Mouse (Mus musculus) heart, embryonic 11.5 days (tissue): ENCODE data around the gene Wnt2b. TPM values are rescaled to one million over a fixed set of nuclear protein-coding genes. Genes with fewer than 3 reads are reported as not detected.

ENCODE experiments used
- ATAC-seq: fragments of 200-750 bp; cut with Nextera tagmentation; replicated peaks from 2 replicates; pipeline ENCODE4 v1.8.0; 2017; ENCODE audit warnings: moderate library complexity; ENCODE audit not compliant: insufficient number of reproducible peaks, low FRiP score, low TSS enrichment
- H3K27ac ChIP-seq: fragments of 300-500 bp; sonication (generic); 2 replicates; pipeline ENCODE4 v1.5.1; 2014; ENCODE audit warnings: mild to moderate bottlenecking, low read depth, low read length
- H3K27me3 ChIP-seq: fragments of 300-500 bp; sonication (generic); 2 replicates; pipeline ENCODE4 v1.6.1; 2014; ENCODE audit warnings: mild to moderate bottlenecking, low read length, mixed read lengths; ENCODE audit not compliant: control insufficient read depth, insufficient read depth
- H3K36me3 ChIP-seq: fragments of 300-500 bp; sonication (generic); 2 replicates; pipeline ENCODE4 v1.6.1; 2014; ENCODE audit warnings: mild to moderate bottlenecking, low read length, moderate library complexity, mixed read lengths; ENCODE audit not compliant: control insufficient read depth, insufficient read depth
- H3K4me1 ChIP-seq: fragments of 300-500 bp; sonication (generic); 2 replicates; pipeline ENCODE4 v1.6.1; 2014; ENCODE audit warnings: low read length; ENCODE audit not compliant: control insufficient read depth, insufficient read depth
- H3K4me2 ChIP-seq: fragments of 300-500 bp; sonication (generic); 2 replicates; pipeline ENCODE4 v1.6.1; 2014; ENCODE audit warnings: mild to moderate bottlenecking, moderate library complexity
- H3K4me3 ChIP-seq: fragments of 300-500 bp; sonication (generic); 2 replicates; pipeline ENCODE4 v1.5.1; 2014; ENCODE audit warnings: low read depth, low read length
- H3K9ac ChIP-seq: fragments of 300-500 bp; sonication (generic); 2 replicates; pipeline ENCODE4 v1.6.1; 2014; ENCODE audit warnings: mild to moderate bottlenecking, low read depth, low read length, moderate library complexity
- H3K9me3 ChIP-seq: fragments of 300-500 bp; sonication (generic); replicated peaks from 2 replicates; pipeline ENCODE4 v1.6.1; 2016; ENCODE audit warnings: low read length; ENCODE audit not compliant: control insufficient read depth
- WGBS: fragments of 180-500 bp; shearing (Covaris S2); extraction: QIAGEN DNeasy Blood & Tissue Kit; methylation state at CpG from one replicate; pipeline ENCODE4 v1.1.7; 2014; ENCODE audit not compliant: insufficient replicate concordance; 5-methylcytosine and 5-hydroxymethylcytosine counted together
- polyA plus RNA-seq: library from polyadenylated mRNA; unstranded; fragments of >200 nt; fragmentation: Nextera tagmentation; extraction: Ambion mirVana; gene quantifications from 2 replicates; pipeline ENCODE4 v1.2.1, GENCODE M21; 2014

Gene Wnt2b
- polyA plus RNA-seq, 1 experiment from 2014 or later: 1.7 TPM

DNA sequence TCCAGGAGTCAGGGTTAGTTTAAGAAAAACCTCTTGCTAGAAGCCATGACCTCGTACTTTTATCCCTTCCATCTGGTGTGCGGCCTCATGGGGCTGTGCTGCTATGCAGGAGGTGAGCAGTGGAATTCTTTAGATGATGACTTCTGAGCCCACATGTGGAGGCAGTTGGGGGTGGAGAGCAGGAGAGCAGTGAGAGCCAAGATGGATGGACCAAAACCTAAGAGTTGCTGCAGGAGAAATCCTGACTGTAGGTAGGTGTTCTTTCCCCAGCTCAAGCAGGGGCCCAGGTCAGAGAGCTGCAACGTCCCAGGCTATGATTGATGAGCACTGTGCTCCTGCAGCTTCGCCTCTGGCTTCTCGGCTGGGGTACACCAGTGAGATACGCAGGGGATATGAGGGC is 21.0 kb downstream of the Wnt2b start:
- Histone ChIP-seq H3K27me3 (no peaks in the 10 kb centered on the region), H3K4me3 (no peak overlapping the region), H3K36me3 (peaks cover 4% of the 10 kb centered on the region; the same call in 1 of the 2 replicates), H3K9me3 (no peaks in the 10 kb centered on the region), H3K4me2 (no peak overlapping the region), H3K27ac (no peak overlapping the region), H3K4me1 (peaks cover 40% of the 10 kb centered on the region), H3K9ac (no peak overlapping the region)
- 30% methylated on average over 6 of the region's 6 CpGs for WGBS
- ATAC-seq: no peak; the same call in 1 of the 2 replicates

DNA sequence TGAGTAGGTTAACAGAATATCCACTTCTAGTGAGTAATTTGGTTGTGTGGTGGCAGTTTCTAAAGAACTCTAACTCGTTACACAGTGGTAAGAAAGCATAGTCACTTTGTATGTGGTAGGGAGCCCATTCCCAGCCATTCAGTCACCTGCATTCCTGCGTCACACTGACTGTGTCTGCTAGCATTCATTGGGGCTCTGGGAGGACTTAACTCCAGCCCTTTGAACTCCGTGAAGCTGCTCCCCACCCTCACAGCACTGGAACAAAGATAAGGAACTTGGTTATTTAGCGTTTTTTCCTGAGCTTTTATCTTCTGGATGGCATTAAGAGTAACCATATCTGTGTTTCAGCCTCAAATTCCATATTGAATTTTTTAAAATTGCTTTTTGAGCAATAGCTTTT is 23.4 kb downstream of the Wnt2b start:
- no peaks in the 10 kb centered on the region for H3K9me3 ChIP-seq
- peaks cover 29% of the 10 kb centered on the region for H3K4me1 ChIP-seq
- no peak overlapping the region for H3K4me3 ChIP-seq
- no peaks in the 10 kb centered on the region for H3K27me3 ChIP-seq
- 42% methylated on average over 4 of the region's 4 CpGs for WGBS
- H3K4me2 ChIP-seq: no peak overlapping the region
- no peak for ATAC-seq
- H3K27ac ChIP-seq: no peak overlapping the region
- H3K36me3 ChIP-seq: peaks cover 9% of the 10 kb centered on the region; the same call in 1 of the 2 replicates
- H3K9ac ChIP-seq: no peak overlapping the region

DNA sequence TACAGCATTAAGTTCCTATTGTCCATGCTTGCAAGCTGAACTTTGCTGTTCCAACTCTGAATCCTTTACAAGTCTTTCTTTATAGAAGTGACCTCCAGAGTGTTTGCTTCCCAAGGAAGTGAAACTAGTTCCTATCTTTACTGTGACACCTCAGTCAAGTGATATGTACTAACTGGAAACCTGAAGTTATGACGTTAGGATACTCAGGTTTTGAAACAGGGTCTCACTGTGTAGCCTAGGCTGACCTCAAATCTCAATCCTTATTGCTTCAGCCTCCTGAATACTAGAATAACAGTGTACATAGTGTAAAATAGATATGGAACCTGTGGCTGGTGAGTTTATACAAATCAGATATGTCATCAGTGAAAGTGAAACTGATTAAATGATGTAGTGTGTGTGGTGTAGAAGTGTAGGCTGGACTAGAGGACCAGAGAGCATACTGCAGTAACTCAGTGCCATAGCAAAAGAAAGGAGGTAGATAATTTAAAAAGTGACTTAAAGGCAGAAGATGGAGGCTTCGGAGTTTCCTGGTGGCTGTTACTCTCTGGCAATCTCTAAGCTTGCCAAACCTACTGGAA is 23.9 kb downstream of the Wnt2b start:
- Histone ChIP-seq H3K36me3 (peaks cover 9% of the 10 kb centered on the region; the same call in 1 of the 2 replicates), H3K9ac (no peak overlapping the region), H3K9me3 (no peaks in the 10 kb centered on the region), H3K4me3 (no peak overlapping the region), H3K27ac (no peak overlapping the region), H3K27me3 (no peaks in the 10 kb centered on the region), H3K4me1 (peaks cover 24% of the 10 kb centered on the region), H3K4me2 (no peak overlapping the region)
- 74% methylated on average over 2 of the region's 2 CpGs for WGBS
- no peak for ATAC-seq

DNA sequence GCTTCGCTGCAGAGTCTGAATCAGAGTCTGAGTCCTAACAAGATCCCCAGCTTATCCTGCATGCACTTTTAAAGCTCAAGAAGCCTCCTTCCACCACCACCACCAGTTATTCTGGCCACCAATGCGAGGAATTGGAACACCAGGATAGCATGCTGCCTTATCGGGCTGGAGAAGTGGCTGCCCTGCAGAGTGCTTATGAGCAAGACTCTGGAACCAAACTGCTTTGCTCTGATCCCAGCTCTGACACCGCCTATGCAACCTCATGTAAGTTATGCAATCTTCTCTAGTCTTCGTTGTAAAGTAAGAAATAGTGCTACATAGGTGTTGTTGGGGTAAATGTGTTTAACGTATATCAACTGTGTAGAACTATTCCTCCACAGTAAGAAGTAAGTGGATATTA is 32.3 kb downstream of the Wnt2b start:
- Histone ChIP-seq H3K9me3 (no peaks in the 10 kb centered on the region), H3K9ac (no peak overlapping the region), H3K36me3 (0 out of 2 replicates have a peak, but pooled peaks cover 3% of the 10 kb centered on the region), H3K27me3 (no peaks in the 10 kb centered on the region), H3K4me2 (no peak overlapping the region), H3K27ac (no peak overlapping the region), H3K4me3 (no peak overlapping the region), H3K4me1 (no peaks in the 10 kb centered on the region)
- WGBS: 87% methylated on average over 6 of the region's 6 CpGs
- ATAC-seq: no peak

DNA sequence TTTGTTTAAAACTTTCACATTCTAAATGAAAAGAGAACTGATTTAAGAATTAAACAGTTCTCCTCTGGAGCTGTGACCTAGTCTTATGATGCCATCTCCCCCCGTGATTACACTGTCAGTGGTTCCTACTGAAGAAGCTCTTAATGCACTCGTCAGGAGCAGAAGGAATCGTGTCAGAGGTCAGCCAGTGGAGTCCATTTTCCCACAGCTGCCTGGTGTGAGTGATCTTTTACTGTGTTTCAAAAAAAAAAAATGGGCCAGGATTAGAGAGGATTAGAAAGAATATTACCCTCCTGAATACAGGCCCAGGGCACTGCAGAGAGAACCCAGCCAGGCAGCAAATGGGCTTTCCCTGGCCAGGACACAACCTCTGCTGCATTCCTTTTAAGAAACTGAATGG is 46.7 kb downstream of the Wnt2b start:
- H3K4me1 ChIP-seq: no peaks in the 10 kb centered on the region
- H3K4me2 ChIP-seq: no peak overlapping the region
- H3K9ac ChIP-seq: no peak overlapping the region
- H3K27me3 ChIP-seq: no peaks in the 10 kb centered on the region
- H3K9me3 ChIP-seq: no peaks in the 10 kb centered on the region
- H3K4me3 ChIP-seq: no peak overlapping the region
- no peak overlapping the region for H3K27ac ChIP-seq
- ATAC-seq: no peak
- H3K36me3 ChIP-seq: peaks cover 5% of the 10 kb centered on the region; the same call in 1 of the 2 replicates
- WGBS: 62% methylated on average over 3 of the region's 3 CpGs

DNA sequence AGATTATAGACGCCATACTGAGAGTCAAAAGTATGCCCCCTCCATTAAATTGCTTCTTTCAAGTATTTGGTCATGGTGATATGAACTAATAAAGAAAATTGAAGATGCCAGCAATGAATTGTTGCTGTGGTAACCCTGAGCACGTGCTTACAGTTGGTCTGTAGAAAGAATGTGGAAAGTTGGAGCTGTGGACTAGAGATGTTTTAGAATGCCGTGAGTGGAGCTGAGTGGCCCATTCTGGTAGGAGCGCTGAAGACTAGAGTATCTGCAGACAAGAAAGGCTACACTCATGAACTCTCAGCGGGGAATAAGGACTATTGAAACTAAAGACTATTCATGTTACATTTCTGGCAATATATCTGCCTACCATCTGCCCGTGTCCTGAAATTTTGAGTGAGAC is 52.5 kb downstream of the Wnt2b start:
- Histone ChIP-seq H3K9ac (no peak overlapping the region), H3K27ac (no peak overlapping the region), H3K4me2 (no peak overlapping the region), H3K4me3 (no peak overlapping the region), H3K36me3 (peaks cover 7% of the 10 kb centered on the region; the same call in 1 of the 2 replicates), H3K27me3 (no peaks in the 10 kb centered on the region), H3K4me1 (0 out of 2 replicates have a peak, but pooled peaks cover 3% of the 10 kb centered on the region), H3K9me3 (no peaks in the 10 kb centered on the region)
- ATAC-seq: no peak
- 90% methylated on average over 6 of the region's 6 CpGs for whole genome bisulfite sequencing

DNA sequence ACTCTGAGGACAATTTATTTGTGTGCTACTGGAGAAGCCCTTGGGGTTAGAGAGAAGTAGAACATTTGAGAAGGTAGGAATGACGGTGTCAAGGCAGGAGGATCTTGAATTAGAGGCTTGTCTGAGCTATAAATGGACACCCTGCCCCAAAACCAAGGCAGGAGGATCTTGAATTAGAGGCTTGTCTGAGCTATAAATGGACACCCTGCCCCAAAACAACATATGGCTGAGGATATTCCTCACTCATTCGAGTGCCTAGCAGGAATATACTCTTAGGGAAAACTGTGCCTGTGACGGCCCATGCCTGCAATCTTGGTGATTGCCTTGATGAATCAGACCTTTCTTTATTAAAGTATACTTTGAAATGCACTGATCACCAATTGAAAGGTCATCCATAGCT is 55.7 kb downstream of the Wnt2b start:
- no peaks in the 10 kb centered on the region for H3K9me3 ChIP-seq
- ATAC-seq: no peak
- no peaks in the 10 kb centered on the region for H3K27me3 ChIP-seq
- H3K4me2 ChIP-seq: no peak overlapping the region
- H3K4me3 ChIP-seq: no peak overlapping the region
- no peak overlapping the region for H3K9ac ChIP-seq
- no peak overlapping the region for H3K27ac ChIP-seq
- 62% methylated on average over 3 of the region's 3 CpGs for WGBS
- 0 out of 2 replicates have a peak, but pooled peaks cover 4% of the 10 kb centered on the region for H3K36me3 ChIP-seq
- H3K4me1 ChIP-seq: 0 out of 2 replicates have a peak, but pooled peaks cover 3% of the 10 kb centered on the region

DNA sequence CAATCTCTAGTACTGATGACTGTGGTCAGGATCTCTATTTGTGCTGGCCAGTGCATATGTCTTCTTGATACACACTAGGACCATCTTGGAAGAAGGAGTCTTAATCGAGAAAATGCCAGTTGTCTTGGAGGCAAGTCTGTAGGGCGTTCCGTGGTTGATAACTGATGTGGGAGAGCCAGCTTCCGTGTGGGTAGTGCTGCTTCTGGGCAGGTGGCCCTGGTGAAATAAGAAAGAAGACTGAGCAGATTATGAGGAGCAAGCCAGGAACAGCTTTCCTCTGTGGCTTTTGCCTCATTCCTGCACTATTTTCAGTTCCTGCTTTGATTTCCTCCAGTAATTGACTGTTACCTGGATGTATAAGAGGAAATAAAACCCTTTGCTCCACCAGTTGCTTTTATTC is 56.3 kb downstream of the Wnt2b start:
- H3K9me3 ChIP-seq: no peaks in the 10 kb centered on the region
- 89% methylated on average over 4 of the region's 4 CpGs for whole genome bisulfite sequencing

DNA sequence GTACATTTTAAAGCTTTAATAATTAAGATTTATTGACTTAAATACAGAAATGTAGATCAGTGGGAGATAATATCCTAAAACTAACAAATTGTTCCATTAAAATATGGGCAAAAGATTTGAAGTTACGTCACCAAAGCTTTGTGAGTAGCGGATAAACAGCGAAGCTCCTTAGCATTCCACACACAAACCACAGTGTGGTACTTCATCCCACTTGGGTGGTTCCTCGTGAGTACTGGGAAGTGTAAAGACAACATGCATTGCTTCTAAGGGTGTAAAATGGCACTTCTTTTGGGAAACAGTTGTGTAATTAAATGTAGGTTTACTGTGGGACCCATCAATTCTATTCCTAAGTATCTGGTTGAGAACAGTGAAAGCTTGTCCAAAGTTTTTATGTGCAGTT is 60.6 kb downstream of the Wnt2b start:
- Histone ChIP-seq H3K27ac (no peak overlapping the region), H3K9ac (no peak overlapping the region), H3K9me3 (no peaks in the 10 kb centered on the region), H3K4me1 (0 out of 2 replicates have a peak, but pooled peaks cover 3% of the 10 kb centered on the region), H3K27me3 (no peaks in the 10 kb centered on the region), H3K36me3 (peaks cover 7% of the 10 kb centered on the region; the same call in 1 of the 2 replicates), H3K4me3 (no peak overlapping the region), H3K4me2 (no peak overlapping the region)
- WGBS: 90% methylated on average over 4 of the region's 4 CpGs
- ATAC-seq: no peak

More for the DNA sequence above, 56.3 kb downstream of the Wnt2b start:
- no peak overlapping the region for H3K27ac ChIP-seq
- no peak overlapping the region for H3K4me2 ChIP-seq
- H3K27me3 ChIP-seq: no peaks in the 10 kb centered on the region
- H3K36me3 ChIP-seq: 0 out of 2 replicates have a peak, but pooled peaks cover 4% of the 10 kb centered on the region
- no peak for ATAC-seq
- 0 out of 2 replicates have a peak, but pooled peaks cover 3% of the 10 kb centered on the region for H3K4me1 ChIP-seq
- no peak overlapping the region for H3K9ac ChIP-seq
- no peak overlapping the region for H3K4me3 ChIP-seq
